16 mouse cellular contexts compared by ENCODE assay signal in the genomic region with DNA sequence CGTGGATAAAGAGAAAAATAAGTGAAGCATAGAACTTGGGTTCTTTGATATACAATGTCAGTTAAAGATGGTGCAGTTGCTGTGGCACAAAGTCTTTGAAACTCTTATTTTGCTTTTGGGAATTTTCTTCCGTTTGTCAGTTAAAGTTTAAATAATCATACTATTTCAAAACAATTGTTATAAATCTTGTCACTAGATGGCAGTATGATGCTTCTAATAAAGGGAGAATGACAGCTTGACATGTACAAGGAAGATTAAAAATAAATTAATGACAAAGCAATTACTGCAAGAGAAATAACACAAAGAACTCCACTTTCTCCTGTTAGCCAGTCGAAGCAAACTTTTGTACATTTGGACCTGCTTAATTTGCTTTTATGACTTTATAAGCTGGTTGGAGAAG.
DNase-seq lines count a peak whose midpoint lies in the region; ATAC-seq and TF ChIP-seq lines count a peak whose summit lies in the region.
"Had no signal": no experiment of that assay in that cellular context is flagged by ENCODE, and none has a peak within 500 bp of the region (broad histone marks: within the 10 kb centered on the region; RNA-seq: fewer than 3 reads in every experiment).

No protein-coding gene starts in this region.

- no peaks in the 10 kb centered on the region for H3K9me3 ChIP-seq in intestine, postnatal 0 days (ENCODE audit: control insufficient read depth)
- H3K9me3 ChIP-seq in intestine, embryonic 15.5 days = no peaks in the 10 kb centered on the region
- H3K9me3 ChIP-seq: G1E; limb, embryonic 13.5 days had no signal

- intact Hi-C loops in gastrocnemius, postnatal 36 days (cut with DNase I) = no loop called here

- H3K27ac ChIP-seq in intestine, postnatal 0 days (ENCODE audit: low read depth, low read length) = no peak overlapping the region
- no peak overlapping the region for H3K27ac ChIP-seq in intestine, embryonic 15.5 days
- H3K27ac ChIP-seq: limb, embryonic 13.5 days had no signal

- WGBS in intestine, postnatal 0 days = 33% methylated on average over 3 of the region's 3 CpGs
- 31% methylated on average over 3 of the region's 3 CpGs for WGBS in intestine, embryonic 15.5 days

- peak; percentile 50 for TF ChIP-seq CTCF in intestine, postnatal 0 days (IDR thresholded peaks at IDR 0.05; ENCODE audit: low read depth)

- no peaks in the 10 kb centered on the region for H3K4me1 ChIP-seq in intestine, postnatal 0 days (replicated peaks; ENCODE audit: control insufficient read depth, insufficient read depth, low read length)
- H3K4me1 ChIP-seq in intestine, embryonic 15.5 days (replicated peaks) = no peaks in the 10 kb centered on the region
- H3K4me1 ChIP-seq: limb, embryonic 13.5 days had no signal

- no peak overlapping the region for H3K4me2 ChIP-seq in intestine, postnatal 0 days (replicated peaks; ENCODE audit: low read depth)
- no peak overlapping the region for H3K4me2 ChIP-seq in intestine, embryonic 15.5 days (replicated peaks)
- H3K4me2 ChIP-seq: limb, embryonic 13.5 days had no signal

- no peak overlapping the region for H3K4me3 ChIP-seq in intestine, postnatal 0 days (ENCODE audit: low read depth, low read length)
- H3K4me3 ChIP-seq in intestine, embryonic 15.5 days (replicated peaks) = no peak overlapping the region
- H3K4me3 ChIP-seq: limb, embryonic 13.5 days had no signal

- ATAC-seq in intestine, postnatal 0 days = no peak
- ATAC-seq in intestine, embryonic 15.5 days = no peak

- H3K36me3 ChIP-seq in intestine, postnatal 0 days (ENCODE audit: control insufficient read depth, insufficient read depth) = no peaks in the 10 kb centered on the region
- H3K36me3 ChIP-seq in intestine, embryonic 15.5 days = no peaks in the 10 kb centered on the region
- H3K36me3 ChIP-seq: G1E; limb, embryonic 13.5 days had no signal

- peak; percentile 5 for DNase-seq in 3134 (ENCODE audit: extremely low read depth, insufficient read length, low spot score)
- peak; percentile 3 for DNase-seq in ES-CJ7 (ENCODE audit: low read depth, low spot score)
- peak; percentile 7 for DNase-seq in embryo, embryonic 10 days (ENCODE audit: low spot score)
- no peak for DNase-seq in urinary bladder, postnatal 10 days (ENCODE audit: low spot score)
- DNase-seq in adrenal gland, postnatal 36 days = no peak
- DNase-seq in gastrocnemius, postnatal 36 days = no peak
- DNase-seq: cerebellum, adult 9-10 months; gastrocnemius, postnatal 10 days; heart, postnatal 14 days; kidney, adult 2 months; lung, postnatal 36 days; right cerebral cortex, adult 18-20 months had no signal

- no peaks in the 10 kb centered on the region for H3K27me3 ChIP-seq in intestine, postnatal 0 days (replicated peaks; ENCODE audit: control insufficient read depth, insufficient read depth, low read length)
- no peaks in the 10 kb centered on the region for H3K27me3 ChIP-seq in intestine, embryonic 15.5 days (replicated peaks)
- H3K27me3 ChIP-seq: limb, embryonic 13.5 days had no signal

- no peak overlapping the region for H3K9ac ChIP-seq in intestine, postnatal 0 days (ENCODE audit: low read depth, low read length)
- H3K9ac ChIP-seq in intestine, embryonic 15.5 days = no peak overlapping the region
- H3K9ac ChIP-seq: limb, embryonic 13.5 days had no signal

Comparison
In these comparisons a context has a peak if more than half of its experiments do, and no peak if none do; other contexts are left out.
1. DNase-seq: peak in 3134 (single experiment), ES-CJ7 (single experiment) and embryo, embryonic 10 days (single experiment); none in urinary bladder, postnatal 10 days (single experiment), adrenal gland, postnatal 36 days (0 of 2) and gastrocnemius, postnatal 36 days (0 of 2).